Mouse (Mus musculus) lung, embryonic 16.5 days (tissue): ENCODE data around the gene Cldn4. TPM values are rescaled to one million over a fixed set of nuclear protein-coding genes. Genes with fewer than 3 reads are reported as not detected.
"Not testable (repeated sequence)": the region's sequence is repeated elsewhere in the genome, so short reads cannot be mapped to it uniquely, and the experiment has no call there.

Experiments used
- ATAC-seq: fragments of 200-750 bp; cut with Nextera tagmentation; 2 replicates; pipeline ENCODE4 v1.8.0; 2017; ENCODE audit warnings: low read depth, mild to moderate bottlenecking, moderate library complexity
- H3K27ac ChIP-seq: fragments of 300-500 bp; sonication (generic); 2 replicates; pipeline ENCODE4 v1.5.1; 2014; ENCODE audit warnings: mild to moderate bottlenecking, control low read depth, low read length
- H3K27me3 ChIP-seq: fragments of 300-500 bp; sonication (generic); 2 replicates; pipeline ENCODE4 v1.6.1; 2014; ENCODE audit warnings: low read depth, low read length, mixed read lengths; ENCODE audit not compliant: control insufficient read depth, insufficient read depth
- H3K36me3 ChIP-seq: fragments of 300-500 bp; sonication (generic); 2 replicates; pipeline ENCODE4 v1.6.1; 2014; ENCODE audit warnings: low read length; ENCODE audit not compliant: control insufficient read depth, insufficient read depth
- H3K4me1 ChIP-seq: fragments of 300-500 bp; sonication (generic); replicated peaks from 2 replicates; pipeline ENCODE4 v1.6.1; 2014; ENCODE audit warnings: low read length, mixed read lengths; ENCODE audit not compliant: control insufficient read depth, insufficient read depth
- H3K4me2 ChIP-seq: fragments of 300-500 bp; sonication (generic); 2 replicates; pipeline ENCODE4 v1.6.1; 2014; ENCODE audit warnings: low read depth, low read length, control low read depth
- H3K4me3 ChIP-seq: fragments of 300-500 bp; sonication (generic); 2 replicates; pipeline ENCODE4 v1.5.1; 2014; ENCODE audit warnings: mild to moderate bottlenecking, low read length, control low read depth
- H3K9ac ChIP-seq: fragments of 300-500 bp; sonication (generic); 2 replicates; pipeline ENCODE4 v1.6.1; 2014; ENCODE audit warnings: low read length, control low read depth
- H3K9me3 ChIP-seq: fragments of 300-500 bp; sonication (generic); 2 replicates; pipeline ENCODE4 v1.6.1; 2016; ENCODE audit warnings: low read length; ENCODE audit not compliant: control insufficient read depth
- WGBS: fragments of 180-500 bp; shearing (Covaris S2); extraction: QIAGEN DNeasy Blood & Tissue Kit; methylation state at CpG from one replicate; pipeline ENCODE4 v1.1.7; 2014; 5-methylcytosine and 5-hydroxymethylcytosine counted together
- polyA plus RNA-seq: library from polyadenylated mRNA; unstranded; fragments of >200 nt; fragmentation: Nextera tagmentation; extraction: Ambion mirVana; gene quantifications from 2 replicates; pipeline ENCODE4 v1.2.1, GENCODE M21; 2015

Gene Cldn4
- polyA plus RNA-seq, 1 experiment from 2014 or later: 33.0 TPM

GRCm38 (mm10) chr5:134948085-134948439 lies 1.3 kb upstream of the Cldn4 start:
- Histone ChIP-seq H3K4me1 (peaks cover 32% of the 10 kb centered on the region), H3K4me2 (no peak overlapping the region), H3K9me3 (no peaks in the 10 kb centered on the region), H3K36me3 (no peaks in the 10 kb centered on the region), H3K9ac (0 out of 2 replicates have a peak overlapping the region, but pooled peaks have one; percentile 9), H3K4me3 (no peak overlapping the region), H3K27me3 (no peaks in the 10 kb centered on the region), H3K27ac (peak overlapping the region; percentile 92)
- ATAC-seq: no peak
- 37% methylated on average over 4 of the region's 4 CpGs for WGBS

- H3K36me3 ChIP-seq: no peaks in the 10 kb centered on the region
- H3K9ac ChIP-seq: 0 out of 2 replicates have a peak overlapping the region, but pooled peaks have one; percentile 9
- H3K4me3 ChIP-seq: no peak overlapping the region
- H3K9me3 ChIP-seq: no peaks in the 10 kb centered on the region
- 37% methylated on average over 5 of the region's 5 CpGs for WGBS
- H3K27me3 ChIP-seq: no peaks in the 10 kb centered on the region
- no peak for ATAC-seq
- H3K4me2 ChIP-seq: peak overlapping the region; percentile 45
- H3K27ac ChIP-seq: peak overlapping the region; percentile 92
- H3K4me1 ChIP-seq: peaks cover 32% of the 10 kb centered on the region
These were observed 818 bp upstream of the Cldn4 start for GRCm38 (mm10) chr5:134947420-134948084.

- Histone ChIP-seq H3K27me3 (no peaks in the 10 kb centered on the region), H3K4me2 (peak overlapping the region; percentile 49), H3K4me3 (peak overlapping the region; percentile 54), H3K36me3 (no peaks in the 10 kb centered on the region), H3K9ac (peak overlapping the region; percentile 67), H3K27ac (peak overlapping the region; percentile 92), H3K4me1 (peaks cover 23% of the 10 kb centered on the region), H3K9me3 (no peaks in the 10 kb centered on the region)
- peak; percentile 24 for ATAC-seq
- WGBS: 18% methylated on average over 43 of the region's 43 CpGs
These were observed 474 bp downstream of the Cldn4 start for GRCm38 (mm10) chr5:134946063-134946856.

GRCm38 (mm10) chr5:134945266-134945959 lies 1.3 kb downstream of the Cldn4 start:
- Histone ChIP-seq H3K4me1 (peaks cover 17% of the 10 kb centered on the region), H3K9ac (peak overlapping the region; percentile 67), H3K4me3 (peak overlapping the region; percentile 54)

GRCm38 (mm10) chr5:134944179-134944578 lies 2.6 kb downstream of the Cldn4 start:
- 47% methylated on average over 5 of the region's 5 CpGs for WGBS
- peak overlapping the region; percentile 44; the same call in 1 of the 2 replicates for H3K27ac ChIP-seq

More at GRCm38 (mm10) chr5:134945266-134945959, 1.3 kb downstream of the Cldn4 start:
- Histone ChIP-seq H3K9me3 (no peaks in the 10 kb centered on the region), H3K27me3 (no peaks in the 10 kb centered on the region), H3K27ac (peak overlapping the region; percentile 92), H3K4me2 (peak overlapping the region; percentile 49), H3K36me3 (peaks cover 1% of the 10 kb centered on the region; the same call in 1 of the 2 replicates)
- ATAC-seq: peak; percentile 15; the same call in 1 of the 2 replicates
- WGBS: 39% methylated on average over 19 of the region's 19 CpGs

GRCm38 (mm10) chr5:134942740-134943139 lies 4.0 kb downstream of the Cldn4 start:
- Histone ChIP-seq H3K4me1 (peaks cover 13% of the 10 kb centered on the region), H3K27me3 (no peaks in the 10 kb centered on the region), H3K9ac (no peak overlapping the region), H3K9me3 (no peaks in the 10 kb centered on the region), H3K36me3 (peaks cover 4% of the 10 kb centered on the region; the same call in 1 of the 2 replicates), H3K4me3 (no peak overlapping the region), H3K27ac (no peak overlapping the region), H3K4me2 (no peak overlapping the region)
- no peak for ATAC-seq
- WGBS: 60% methylated on average over 2 of the region's 2 CpGs

More at GRCm38 (mm10) chr5:134944179-134944578, 2.6 kb downstream of the Cldn4 start:
- Histone ChIP-seq H3K4me3 (peak overlapping the region; percentile 54), H3K9me3 (no peaks in the 10 kb centered on the region), H3K4me1 (peaks cover 17% of the 10 kb centered on the region), H3K27me3 (no peaks in the 10 kb centered on the region), H3K9ac (no peak overlapping the region), H3K4me2 (peak overlapping the region; percentile 49), H3K36me3 (peaks cover 4% of the 10 kb centered on the region; the same call in 1 of the 2 replicates)
- ATAC-seq: peak; percentile 47

GRCm38 (mm10) chr5:134941472-134942209 lies 5.1 kb downstream of the Cldn4 start:
- 59% methylated on average over 14 of the region's 14 CpGs for WGBS
- ATAC-seq: no peak
- H3K4me2 ChIP-seq: no peak overlapping the region
- no peak overlapping the region for H3K4me3 ChIP-seq
- no peaks in the 10 kb centered on the region for H3K27me3 ChIP-seq
- peaks cover 2% of the 10 kb centered on the region; the same call in 1 of the 2 replicates for H3K4me1 ChIP-seq
- no peak overlapping the region for H3K9ac ChIP-seq
- H3K9me3 ChIP-seq: no peaks in the 10 kb centered on the region
- H3K27ac ChIP-seq: no peak overlapping the region
- H3K36me3 ChIP-seq: peaks cover 4% of the 10 kb centered on the region; the same call in 1 of the 2 replicates

GRCm38 (mm10) chr5:134939554-134939953 lies 7.2 kb downstream of the Cldn4 start:
- not testable (repeated sequence) for ATAC-seq, H3K4me2 ChIP-seq, H3K36me3 ChIP-seq, H3K27ac ChIP-seq, H3K4me1 ChIP-seq, H3K27me3 ChIP-seq, H3K4me3 ChIP-seq, H3K9ac ChIP-seq, H3K9me3 ChIP-seq
- 88% methylated on average over 2 of the region's 7 CpGs for WGBS
